Mouse (Mus musculus) liver, embryonic 14.5 days (tissue): ENCODE measurements at regions not wholly inside any gene's neighbourhood (a gene's known extent, or its start where the extent isn't known, plus 50 kb on each side); places are given as distances from the start of the nearest gene placed in this dataset.

Source experiments
- CTCF ChIP-seq: IDR thresholded peaks from 2 replicates; pipeline ENCODE4 v1.5.1; 2016; ENCODE audit warnings: antibody characterized with exemption, low read depth, control low read depth
- EP300 ChIP-seq: IDR thresholded peaks from 2 replicates; pipeline ENCODE4 v1.6.1; 2016; ENCODE audit warnings: antibody characterized with exemption, low read depth

GRCm38 (mm10) chr11:45539459-45539858 lies 312.4 kb upstream of the Clint1 start:
- TF ChIP-seq CTCF (peak; percentile 52), EP300 (no peak)
